Mouse (Mus musculus): Measurements from ENCODE around the gene Olfr1535.

- TF ChIP-seq CTCF (IDR thresholded peaks at IDR 0.05; ENCODE audit: insufficient read depth, low read depth, low read length) (no peak), POLR2A (IDR thresholded peaks at IDR 0.05; ENCODE audit: insufficient read depth, low read depth, low read length) (no peak)
Measured at GRCm38 (mm10) chr13:21550416-21551110, 9.1 kb downstream of the Olfr1535 start.
